Mouse (Mus musculus) naive thymus-derived CD4-positive, alpha-beta T cell, adult 2 months (primary cell): ENCODE measurements around the gene Gm9268.
A peak's percentile ranks its signal among the peaks of the same experiment; 100 is the strongest.
"Not testable (repeated sequence)": the region's sequence is repeated elsewhere in the genome, so short reads cannot be mapped to it uniquely, and the experiment has no call there.

Experiments used
- DNase-seq: peaks from one replicate; pipeline ENCODE4 v3.0.0-alpha.2; 2011; ENCODE audit warnings: low read depth

Gene Gm9268

DNA sequence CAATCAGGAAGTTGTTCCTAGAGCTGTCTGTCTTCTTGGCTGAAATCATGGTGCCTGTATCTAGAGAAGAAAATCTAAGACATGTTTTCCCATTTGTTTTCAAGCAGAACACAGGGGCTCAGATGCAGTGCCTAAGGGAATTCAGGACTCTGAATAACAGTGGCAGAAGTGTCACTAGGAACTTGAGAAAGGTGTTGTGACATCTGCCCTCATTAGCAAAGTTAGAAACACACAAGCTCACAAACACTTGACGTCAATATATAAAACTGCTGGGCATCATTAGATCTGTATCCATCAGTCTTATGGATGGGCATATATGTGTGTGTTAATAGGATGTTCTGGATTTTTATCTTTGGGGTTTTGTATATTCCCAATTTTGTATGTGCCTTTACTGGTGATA is at the start of gene Gm9268:
Gene Gm9268, plus strand, starts transcription at position 301 of the 400 bp plus-strand sequence.
- not testable (repeated sequence) for DNase-seq

- peak; percentile 1 for DNase-seq
Observed at GRCm38 (mm10) chr7:42980098-42980497, 38.5 kb upstream of the Gm9268 start.

DNA sequence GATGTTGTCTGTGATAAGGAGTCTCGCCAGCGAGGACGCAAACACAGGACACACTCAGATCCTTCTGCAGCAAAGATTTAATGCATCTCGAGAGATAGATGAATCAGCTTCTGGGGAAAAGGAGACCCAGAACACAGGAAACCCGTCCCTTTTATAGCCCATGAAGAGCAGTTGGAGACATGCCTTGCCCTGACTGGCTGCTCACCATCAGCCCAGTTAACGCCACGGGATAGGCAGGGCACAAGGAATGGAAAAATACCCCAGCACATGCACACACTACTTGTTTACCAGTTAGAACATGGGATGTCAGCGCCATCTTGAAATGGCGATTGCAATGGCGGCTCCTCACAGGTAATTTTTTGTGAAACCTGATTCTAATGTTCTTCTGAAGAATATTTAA is 37.8 kb upstream of the Gm9268 start:
- no peak for DNase-seq

GRCm38 (mm10) chr7:43077831-43078230 is 59.3 kb downstream of the Gm9268 start:
- DNase-seq, result no peak
